Mouse (Mus musculus): ENCODE results near the gene Gm49486. TPM values are rescaled to one million over a fixed set of nuclear protein-coding genes. Genes with fewer than 3 reads are reported as not detected.

Gm49486 gene
- polyA plus RNA-seq, 1 experiment from 2014 or later, result 0.41 TPM

DNA sequence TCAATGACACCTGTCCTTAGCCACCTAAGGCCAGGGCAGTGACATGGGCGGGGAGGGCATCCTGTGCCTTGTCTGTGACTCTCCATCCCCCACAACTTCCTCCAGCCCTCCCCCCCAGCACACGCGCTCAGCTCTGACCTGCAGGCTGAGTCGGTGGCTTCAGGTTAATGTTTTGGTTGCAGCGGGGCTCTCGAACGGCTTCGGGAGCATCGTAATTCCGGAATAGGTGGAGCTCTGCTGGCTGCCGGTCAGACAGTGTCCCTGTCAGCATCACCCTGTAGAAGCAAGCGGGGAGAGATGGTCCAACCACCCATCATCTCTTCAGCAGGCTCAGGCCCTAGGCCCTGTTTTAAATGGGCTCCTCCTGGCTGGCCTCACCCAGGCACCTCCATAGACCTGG lies 60.2 kb downstream of the Gm49486 start:
- Histone ChIP-seq H3K9me3 (replicated peaks; ENCODE audit: control insufficient read depth, low read length) (no peaks in the 10 kb centered on the region), H3K36me3 (replicated peaks; ENCODE audit: control insufficient read depth, insufficient read depth, low read depth, low read length) (no peaks in the 10 kb centered on the region; the same call in 1 of the 2 replicates), H3K4me2 (ENCODE audit: low read depth, low read length) (no peak overlapping the region), H3K9ac (replicated peaks; ENCODE audit: low read length) (no peak overlapping the region), H3K27me3 (ENCODE audit: control insufficient read depth, insufficient read depth, low read length) (no peaks in the 10 kb centered on the region), H3K27ac (replicated peaks; ENCODE audit: low read depth, low read length) (no peak overlapping the region), H3K4me3 (ENCODE audit: low read depth, low read length) (no peak overlapping the region), H3K4me1 (ENCODE audit: control insufficient read depth, insufficient read depth, low read length) (no peaks in the 10 kb centered on the region)
- 83% methylated on average over 12 of the region's 12 CpGs for WGBS
- DNase-seq (ENCODE audit: low spot score) (no peak), ATAC-seq (replicated peaks; ENCODE audit: insufficient number of reproducible peaks, low FRiP score, low TSS enrichment, low read depth) (no peak)

DNA sequence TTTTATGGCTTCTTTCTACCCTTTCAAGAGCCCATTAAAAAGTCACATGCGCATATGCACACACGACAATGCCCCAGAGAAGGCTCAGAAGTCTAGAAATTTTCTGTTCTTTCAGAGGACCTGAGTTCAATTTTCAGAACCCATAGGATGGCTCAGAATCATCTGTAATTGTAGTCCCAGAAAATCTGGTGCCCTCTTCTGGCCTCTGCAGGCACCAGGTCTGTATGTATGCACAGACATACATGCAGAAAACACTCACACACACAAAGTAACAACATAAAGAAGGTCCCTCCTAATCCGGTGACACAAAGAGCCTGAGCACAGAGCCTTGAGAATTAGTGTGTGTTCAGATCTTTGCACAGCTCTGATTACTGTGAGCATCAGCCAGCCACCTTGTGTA lies 61.1 kb downstream of the Gm49486 start:
- no peak for ATAC-seq (replicated peaks; ENCODE audit: insufficient number of reproducible peaks, low FRiP score, low TSS enrichment, low read depth)
- Histone ChIP-seq H3K9ac (replicated peaks; ENCODE audit: low read length) (no peak overlapping the region), H3K4me1 (ENCODE audit: control insufficient read depth, insufficient read depth, low read length) (no peaks in the 10 kb centered on the region)

DNA sequence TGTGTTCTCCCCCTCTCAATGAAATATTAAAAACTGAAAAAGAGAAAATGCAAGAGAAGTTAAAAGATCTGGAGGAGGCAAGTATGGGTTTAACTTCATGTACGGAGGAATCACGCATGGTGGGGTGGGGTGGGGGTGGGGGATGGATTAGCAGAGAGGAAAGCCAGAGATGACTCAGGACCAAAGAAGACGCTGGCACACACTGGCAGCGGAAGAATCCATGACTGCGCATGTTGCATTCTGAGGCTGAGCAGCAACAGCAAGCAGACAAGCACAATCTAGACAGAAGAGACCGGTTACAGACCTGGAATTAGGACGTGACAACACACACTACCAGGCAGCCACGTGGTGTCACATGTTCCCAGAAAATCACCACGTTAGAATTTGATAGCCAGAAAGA lies 63.6 kb downstream of the Gm49486 start:
- Histone ChIP-seq H3K9ac (replicated peaks; ENCODE audit: low read length) (no peak overlapping the region), H3K27me3 (ENCODE audit: control insufficient read depth, insufficient read depth, low read length) (no peaks in the 10 kb centered on the region), H3K27ac (replicated peaks; ENCODE audit: low read depth, low read length) (no peak overlapping the region), H3K9me3 (replicated peaks; ENCODE audit: control insufficient read depth, low read length) (no peaks in the 10 kb centered on the region), H3K4me2 (ENCODE audit: low read depth, low read length) (no peak overlapping the region), H3K4me1 (ENCODE audit: control insufficient read depth, insufficient read depth, low read length) (no peaks in the 10 kb centered on the region), H3K36me3 (replicated peaks; ENCODE audit: control insufficient read depth, insufficient read depth, low read depth, low read length) (no peaks in the 10 kb centered on the region), H3K4me3 (ENCODE audit: low read depth, low read length) (no peak overlapping the region)
- DNase-seq (ENCODE audit: low spot score) (no peak), ATAC-seq (replicated peaks; ENCODE audit: insufficient number of reproducible peaks, low FRiP score, low TSS enrichment, low read depth) (no peak)
- WGBS, result 87% methylated on average over 9 of the region's 9 CpGs

More for the DNA sequence above, 61.1 kb downstream of the Gm49486 start:
- Histone ChIP-seq H3K27ac (replicated peaks; ENCODE audit: low read depth, low read length) (no peak overlapping the region), H3K36me3 (replicated peaks; ENCODE audit: control insufficient read depth, insufficient read depth, low read depth, low read length) (no peaks in the 10 kb centered on the region; the same call in 1 of the 2 replicates), H3K4me3 (ENCODE audit: low read depth, low read length) (no peak overlapping the region), H3K9me3 (replicated peaks; ENCODE audit: control insufficient read depth, low read length) (no peaks in the 10 kb centered on the region), H3K4me2 (ENCODE audit: low read depth, low read length) (no peak overlapping the region), H3K27me3 (ENCODE audit: control insufficient read depth, insufficient read depth, low read length) (no peaks in the 10 kb centered on the region)
- WGBS, result 90% methylated on average over 3 of the region's 3 CpGs
- no peak for DNase-seq (ENCODE audit: low spot score)

DNA sequence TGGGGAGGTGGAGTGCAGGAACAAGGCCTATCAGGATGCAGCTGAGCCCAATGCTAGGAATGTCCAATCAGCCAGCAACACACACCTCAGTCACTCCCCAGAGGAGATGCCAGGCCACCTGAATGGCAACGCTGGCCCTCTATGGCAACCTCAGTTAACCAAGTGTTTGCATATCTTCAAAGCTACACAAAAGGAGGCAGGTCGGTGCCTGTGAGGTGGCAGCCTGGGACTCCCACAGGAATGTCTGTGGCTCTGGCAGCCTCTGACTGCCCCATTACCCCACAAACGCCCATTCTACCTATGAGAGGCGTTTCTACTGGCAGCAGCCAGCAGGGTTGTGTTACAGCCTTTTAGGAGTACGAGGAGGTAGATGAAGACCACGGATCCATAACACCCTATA lies 69.4 kb downstream of the Gm49486 start:
- Histone ChIP-seq H3K27ac (replicated peaks; ENCODE audit: low read depth, low read length) (no peak overlapping the region), H3K4me3 (ENCODE audit: low read depth, low read length) (no peak overlapping the region), H3K36me3 (replicated peaks; ENCODE audit: control insufficient read depth, insufficient read depth, low read depth, low read length) (no peaks in the 10 kb centered on the region), H3K9ac (replicated peaks; ENCODE audit: low read length) (no peak overlapping the region), H3K4me2 (ENCODE audit: low read depth, low read length) (no peak overlapping the region), H3K27me3 (ENCODE audit: control insufficient read depth, insufficient read depth, low read length) (no peaks in the 10 kb centered on the region), H3K4me1 (ENCODE audit: control insufficient read depth, insufficient read depth, low read length) (no peaks in the 10 kb centered on the region), H3K9me3 (replicated peaks; ENCODE audit: control insufficient read depth, low read length) (no peaks in the 10 kb centered on the region)
- 85% methylated on average over 6 of the region's 6 CpGs for WGBS
- DNase-seq (ENCODE audit: low spot score) (no peak), ATAC-seq (replicated peaks; ENCODE audit: insufficient number of reproducible peaks, low FRiP score, low TSS enrichment, low read depth) (no peak)

DNA sequence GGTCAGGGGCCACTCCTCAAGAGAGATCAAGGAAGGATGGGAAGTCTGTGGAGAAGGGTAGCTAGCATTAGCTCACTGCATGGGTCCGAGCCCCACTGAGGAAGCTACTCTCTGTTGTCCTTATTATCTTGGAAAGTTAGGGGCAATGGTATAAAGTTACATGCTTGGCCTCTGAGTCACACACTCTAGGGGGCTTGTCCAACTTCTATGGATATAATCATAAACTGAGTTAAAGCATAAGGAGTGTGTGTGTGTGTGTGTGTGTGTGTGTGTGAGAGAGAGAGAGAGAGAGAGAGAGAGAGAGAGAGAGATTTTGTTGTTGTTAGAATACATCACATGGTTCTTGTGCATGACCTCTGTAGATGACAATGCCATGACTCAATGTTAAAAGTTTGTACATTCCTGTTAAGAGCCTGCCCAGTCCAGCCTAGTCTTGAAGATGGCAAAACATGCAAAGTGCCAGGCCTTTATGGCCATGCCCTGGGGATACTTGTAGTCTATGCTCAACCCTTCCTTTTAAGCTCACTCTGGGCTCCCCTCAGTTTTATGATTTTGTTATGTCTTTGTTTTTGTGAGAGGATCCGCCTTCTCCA lies 70.5 kb downstream of the Gm49486 start:
- Histone ChIP-seq H3K4me1 (ENCODE audit: control insufficient read depth, insufficient read depth, low read length) (no peaks in the 10 kb centered on the region), H3K36me3 (replicated peaks; ENCODE audit: control insufficient read depth, insufficient read depth, low read depth, low read length) (no peaks in the 10 kb centered on the region), H3K4me3 (ENCODE audit: low read depth, low read length) (no peak overlapping the region), H3K27me3 (ENCODE audit: control insufficient read depth, insufficient read depth, low read length) (no peaks in the 10 kb centered on the region), H3K27ac (replicated peaks; ENCODE audit: low read depth, low read length) (no peak overlapping the region), H3K9ac (replicated peaks; ENCODE audit: low read length) (no peak overlapping the region), H3K9me3 (replicated peaks; ENCODE audit: control insufficient read depth, low read length) (no peaks in the 10 kb centered on the region), H3K4me2 (ENCODE audit: low read depth, low read length) (no peak overlapping the region)
- 72% methylated on average over 2 of the region's 2 CpGs for WGBS
- ATAC-seq (replicated peaks; ENCODE audit: insufficient number of reproducible peaks, low FRiP score, low TSS enrichment, low read depth) (no peak), DNase-seq (ENCODE audit: low spot score) (no peak)

DNA sequence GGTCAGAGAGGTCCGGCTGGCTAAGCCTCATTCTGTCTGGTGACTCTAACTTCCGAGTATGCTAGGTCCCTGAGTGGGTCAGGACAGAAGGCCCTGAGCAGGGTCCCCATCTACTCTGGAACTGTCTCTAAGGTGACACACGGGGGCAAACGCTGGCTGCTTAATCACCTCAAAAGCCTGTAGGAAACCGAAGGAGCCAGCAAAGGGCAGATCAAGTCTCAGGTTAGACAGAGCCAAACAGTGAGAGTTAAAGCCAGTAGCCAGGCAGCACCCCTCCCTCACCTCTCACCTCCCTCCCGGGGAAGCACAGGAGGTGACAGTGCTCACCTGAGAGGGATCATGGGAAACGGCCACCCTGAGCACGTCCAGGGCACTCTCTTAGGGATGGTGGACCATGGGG lies 74.5 kb downstream of the Gm49486 start:
- H3K27ac ChIP-seq (replicated peaks; ENCODE audit: low read depth, low read length), result no peak overlapping the region
- no peak for DNase-seq (ENCODE audit: low spot score)
- H3K4me1 ChIP-seq (ENCODE audit: control insufficient read depth, insufficient read depth, low read length), result no peaks in the 10 kb centered on the region
- H3K9me3 ChIP-seq (replicated peaks; ENCODE audit: control insufficient read depth, low read length), result no peaks in the 10 kb centered on the region
- H3K36me3 ChIP-seq (replicated peaks; ENCODE audit: control insufficient read depth, insufficient read depth, low read depth, low read length), result no peaks in the 10 kb centered on the region
- H3K4me3 ChIP-seq (ENCODE audit: low read depth, low read length), result no peak overlapping the region
- WGBS, result 81% methylated on average over 8 of the region's 8 CpGs
- no peak overlapping the region for H3K9ac ChIP-seq (replicated peaks; ENCODE audit: low read length)
- no peak for ATAC-seq (replicated peaks; ENCODE audit: insufficient number of reproducible peaks, low FRiP score, low TSS enrichment, low read depth)
- no peak overlapping the region for H3K4me2 ChIP-seq (ENCODE audit: low read depth, low read length)
- no peaks in the 10 kb centered on the region for H3K27me3 ChIP-seq (ENCODE audit: control insufficient read depth, insufficient read depth, low read length)

DNA sequence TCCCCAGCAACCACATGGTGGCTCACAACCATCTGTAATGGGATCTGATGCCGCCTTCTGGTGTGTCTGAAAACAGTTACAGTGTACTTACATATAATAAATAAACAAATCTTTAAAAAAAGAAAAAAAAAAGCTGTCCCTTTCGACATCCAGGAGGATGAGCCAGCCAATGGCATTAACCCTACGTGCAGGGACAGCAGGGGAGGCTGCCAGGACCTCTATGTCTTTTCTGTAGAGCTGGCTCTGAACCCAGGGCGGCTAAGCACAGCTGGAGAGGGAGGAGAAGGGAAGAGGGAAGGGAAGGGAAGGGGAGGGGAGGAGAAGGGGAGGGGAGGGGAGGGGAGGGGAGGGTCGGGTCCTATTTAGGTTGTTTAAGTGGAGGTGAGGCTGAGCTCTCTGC lies 75.6 kb downstream of the Gm49486 start:
- DNase-seq (ENCODE audit: low spot score) (no peak), ATAC-seq (replicated peaks; ENCODE audit: insufficient number of reproducible peaks, low FRiP score, low TSS enrichment, low read depth) (no peak)
- Histone ChIP-seq H3K9ac (replicated peaks; ENCODE audit: low read length) (no peak overlapping the region), H3K4me2 (ENCODE audit: low read depth, low read length) (no peak overlapping the region), H3K9me3 (replicated peaks; ENCODE audit: control insufficient read depth, low read length) (no peaks in the 10 kb centered on the region), H3K27ac (replicated peaks; ENCODE audit: low read depth, low read length) (no peak overlapping the region), H3K36me3 (replicated peaks; ENCODE audit: control insufficient read depth, insufficient read depth, low read depth, low read length) (no peaks in the 10 kb centered on the region), H3K4me3 (ENCODE audit: low read depth, low read length) (no peak overlapping the region), H3K27me3 (ENCODE audit: control insufficient read depth, insufficient read depth, low read length) (no peaks in the 10 kb centered on the region), H3K4me1 (ENCODE audit: control insufficient read depth, insufficient read depth, low read length) (no peaks in the 10 kb centered on the region)
- 63% methylated on average over 4 of the region's 5 CpGs for WGBS

DNA sequence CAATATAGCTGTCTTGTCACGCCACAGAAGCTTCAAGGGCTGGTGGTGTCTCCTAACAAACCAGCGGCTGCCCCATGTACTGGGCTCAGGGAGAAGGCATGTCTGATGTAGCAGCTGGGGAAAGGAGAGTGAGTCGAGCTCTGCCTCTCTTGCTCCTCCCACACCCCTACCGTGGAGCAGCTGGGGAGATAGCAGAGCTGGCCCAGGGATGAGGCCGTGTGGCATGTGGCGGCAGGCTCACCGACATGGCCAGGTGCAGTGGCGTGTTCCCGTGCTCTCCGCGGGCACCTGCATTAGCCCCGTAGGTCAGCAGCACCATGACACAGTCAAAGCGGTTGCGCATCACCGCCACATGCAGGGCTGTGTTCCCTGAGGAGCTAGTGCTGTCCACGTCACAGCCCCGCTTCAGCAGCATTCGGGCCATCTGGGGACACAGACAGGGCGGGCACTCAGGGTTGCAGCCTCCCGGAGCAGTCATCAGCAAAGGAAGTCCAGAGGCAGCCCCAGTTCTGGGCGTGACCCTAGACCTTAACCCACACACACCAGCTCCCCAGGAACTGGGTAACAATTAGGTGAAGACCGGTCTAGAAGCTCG lies 76.9 kb downstream of the Gm49486 start:
- WGBS, result 76% methylated on average over 23 of the region's 23 CpGs
- no peak overlapping the region for H3K4me3 ChIP-seq (ENCODE audit: low read depth, low read length)

More for the DNA sequence above, 76.9 kb downstream of the Gm49486 start:
- no peak overlapping the region for H3K27ac ChIP-seq (replicated peaks; ENCODE audit: low read depth, low read length)
- no peaks in the 10 kb centered on the region for H3K27me3 ChIP-seq (ENCODE audit: control insufficient read depth, insufficient read depth, low read length)
- H3K36me3 ChIP-seq (replicated peaks; ENCODE audit: control insufficient read depth, insufficient read depth, low read depth, low read length), result no peaks in the 10 kb centered on the region; the same call in 1 of the 2 replicates
- DNase-seq (ENCODE audit: low spot score), result no peak
- H3K9me3 ChIP-seq (replicated peaks; ENCODE audit: control insufficient read depth, low read length), result no peaks in the 10 kb centered on the region
- H3K9ac ChIP-seq (replicated peaks; ENCODE audit: low read length), result no peak overlapping the region
- H3K4me2 ChIP-seq (ENCODE audit: low read depth, low read length), result no peak overlapping the region
- no peak for ATAC-seq (replicated peaks; ENCODE audit: insufficient number of reproducible peaks, low FRiP score, low TSS enrichment, low read depth)
- H3K4me1 ChIP-seq (ENCODE audit: control insufficient read depth, insufficient read depth, low read length), result no peaks in the 10 kb centered on the region
